Mouse (Mus musculus): ENCODE data around the gene Lrrc27. TPM values are rescaled to one million over a fixed set of nuclear protein-coding genes. Genes with fewer than 3 reads are reported as not detected.

The Lrrc27 gene
- polyA plus RNA-seq, 1 experiment: 27.2 TPM

GRCm38 (mm10) chr7:139221072-139221471, 8.3 kb downstream of the Lrrc27 start:
- no peak overlapping the region for H3K27ac ChIP-seq (replicated peaks; ENCODE audit: low read depth, low read length)
- H3K4me3 ChIP-seq (ENCODE audit: insufficient read depth, low read depth, low read length): no peak overlapping the region
- peaks cover 23% of the 10 kb centered on the region for H3K4me1 ChIP-seq (ENCODE audit: control insufficient read depth, insufficient read depth, insufficient read length, low read length)

DNA sequence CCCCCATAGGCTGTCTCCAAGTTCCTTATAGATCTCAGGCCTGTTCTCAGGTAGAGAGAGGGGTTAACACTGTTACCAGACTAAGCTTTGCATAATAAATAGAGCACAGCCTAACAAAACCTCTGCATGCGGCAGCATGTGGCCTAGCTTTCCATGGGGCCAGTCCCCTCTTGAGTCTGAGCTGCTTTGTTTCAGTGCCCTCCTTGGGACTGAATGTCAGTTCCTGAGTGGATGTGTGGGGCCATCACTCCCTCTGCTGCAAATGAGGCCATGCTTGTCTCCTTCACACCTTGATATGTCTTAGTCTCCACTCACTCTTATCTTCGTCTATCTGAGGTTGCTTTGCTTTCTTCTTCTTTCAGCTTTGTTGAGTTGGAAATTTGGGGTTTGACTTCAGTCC, 9.1 kb downstream of the Lrrc27 start:
- Histone ChIP-seq H3K4me1 (ENCODE audit: control insufficient read depth, insufficient read depth, insufficient read length, low read length) (peaks cover 20% of the 10 kb centered on the region), H3K4me3 (ENCODE audit: insufficient read depth, low read depth, low read length) (no peak overlapping the region), H3K27ac (replicated peaks; ENCODE audit: low read depth, low read length) (no peak overlapping the region)

GRCm38 (mm10) chr7:139222341-139222740, 9.6 kb downstream of the Lrrc27 start:
- no peak overlapping the region for H3K27ac ChIP-seq (replicated peaks; ENCODE audit: low read depth, low read length)
- peaks cover 19% of the 10 kb centered on the region for H3K4me1 ChIP-seq (ENCODE audit: control insufficient read depth, insufficient read depth, insufficient read length, low read length)
- no peak overlapping the region for H3K4me3 ChIP-seq (ENCODE audit: insufficient read depth, low read depth, low read length)

GRCm38 (mm10) chr7:139224070-139224469, 11.3 kb downstream of the Lrrc27 start:
- H3K4me3 ChIP-seq (ENCODE audit: insufficient read depth, low read depth, low read length): no peak overlapping the region
- peaks cover 10% of the 10 kb centered on the region for H3K4me1 ChIP-seq (ENCODE audit: control insufficient read depth, insufficient read depth, insufficient read length, low read length)
- no peak overlapping the region for H3K27ac ChIP-seq (replicated peaks; ENCODE audit: low read depth, low read length)

DNA sequence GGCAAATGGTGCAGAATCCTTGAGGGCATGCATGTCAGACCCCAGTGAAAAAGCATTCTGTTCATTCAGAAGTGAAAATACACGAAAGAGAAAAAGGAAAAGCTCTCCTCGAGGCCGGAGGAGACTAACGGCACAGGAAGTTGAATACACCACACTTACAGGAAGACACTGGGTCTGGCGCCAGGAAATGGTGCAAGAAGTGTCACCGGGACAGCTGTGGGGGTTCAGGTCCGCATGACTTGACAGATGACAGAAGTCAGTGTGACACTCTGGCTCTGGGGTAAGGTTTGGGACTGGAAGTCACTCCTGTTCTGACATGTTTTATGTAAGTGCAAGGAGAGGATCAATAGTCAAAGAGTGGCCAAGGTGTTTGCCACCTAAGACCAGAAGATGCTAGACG, 11.9 kb downstream of the Lrrc27 start:
- H3K4me1 ChIP-seq (ENCODE audit: control insufficient read depth, insufficient read depth, insufficient read length, low read length): peaks cover 6% of the 10 kb centered on the region; the same call in 1 of the 2 replicates
- no peak overlapping the region for H3K27ac ChIP-seq (replicated peaks; ENCODE audit: low read depth, low read length)
- no peak overlapping the region for H3K4me3 ChIP-seq (ENCODE audit: insufficient read depth, low read depth, low read length)

GRCm38 (mm10) chr7:139226416-139226815, 13.6 kb downstream of the Lrrc27 start:
- peaks cover 4% of the 10 kb centered on the region; the same call in 1 of the 2 replicates for H3K4me1 ChIP-seq (ENCODE audit: control insufficient read depth, insufficient read depth, insufficient read length, low read length)
- H3K4me3 ChIP-seq (ENCODE audit: insufficient read depth, low read depth, low read length): no peak overlapping the region
- no peak overlapping the region for H3K27ac ChIP-seq (replicated peaks; ENCODE audit: low read depth, low read length)

DNA sequence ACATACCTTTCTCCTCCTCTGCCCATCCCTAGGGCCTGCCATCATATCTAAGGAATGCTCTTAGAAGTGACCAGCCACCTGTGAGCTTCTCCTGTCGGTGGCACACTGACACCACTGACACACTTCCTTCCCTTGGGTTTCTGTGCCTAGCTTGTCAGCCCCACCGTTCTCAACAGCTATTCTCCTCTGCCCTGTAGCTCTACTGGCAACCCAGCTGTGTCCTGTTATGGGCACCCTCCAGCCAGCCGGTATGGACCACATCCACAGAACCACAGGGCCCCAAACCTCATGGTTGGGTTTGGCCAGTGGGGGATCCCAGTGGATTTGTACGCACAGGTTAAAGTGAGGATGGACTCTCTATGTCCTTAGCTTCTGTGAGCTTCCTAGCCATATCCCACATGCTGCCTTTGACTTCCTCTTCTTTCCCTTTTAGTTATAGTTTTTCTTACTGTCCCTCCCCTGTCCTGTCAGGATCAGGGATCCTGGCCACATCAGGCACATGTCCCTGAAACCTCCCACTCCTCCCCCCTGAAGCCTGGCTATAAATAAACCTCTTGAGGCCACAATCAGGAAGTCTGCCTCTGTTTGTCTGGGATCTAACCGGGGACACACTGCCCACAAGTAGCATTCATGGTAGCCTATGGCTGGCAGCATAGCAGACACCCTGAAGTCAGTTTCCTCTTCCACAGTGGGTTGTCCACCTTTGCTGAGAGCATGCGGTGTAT, 15.8 kb downstream of the Lrrc27 start:
- Histone ChIP-seq H3K4me3 (ENCODE audit: insufficient read depth, low read depth, low read length) (no peak overlapping the region), H3K27ac (replicated peaks; ENCODE audit: low read depth, low read length) (no peak overlapping the region), H3K4me1 (ENCODE audit: control insufficient read depth, insufficient read depth, insufficient read length, low read length) (peaks cover 4% of the 10 kb centered on the region; the same call in 1 of the 2 replicates)

DNA sequence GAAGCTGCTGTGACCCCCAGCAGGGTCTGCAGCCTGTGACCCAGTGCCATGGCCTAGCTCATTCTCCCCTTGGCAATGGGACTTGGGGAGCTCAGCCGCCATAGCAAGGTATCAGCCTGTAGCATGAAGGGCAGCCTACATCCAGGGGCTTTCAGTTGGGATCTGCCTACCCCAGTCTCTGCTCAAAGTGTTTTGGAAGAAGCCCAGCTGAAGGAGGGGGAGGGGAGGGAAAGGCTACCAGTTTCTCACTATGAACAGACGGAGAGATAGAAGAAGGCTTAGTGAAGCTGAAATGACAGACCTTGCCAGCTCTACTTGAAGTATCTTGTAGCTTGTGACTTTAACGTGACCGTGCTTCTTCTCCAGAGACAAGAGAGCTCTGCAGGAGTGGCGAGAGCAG, 17.0 kb downstream of the Lrrc27 start:
- Histone ChIP-seq H3K4me1 (ENCODE audit: control insufficient read depth, insufficient read depth, insufficient read length, low read length) (peaks cover 8% of the 10 kb centered on the region), H3K4me3 (ENCODE audit: insufficient read depth, low read depth, low read length) (no peak overlapping the region), H3K27ac (replicated peaks; ENCODE audit: low read depth, low read length) (no peak overlapping the region)

- Histone ChIP-seq H3K27ac (replicated peaks; ENCODE audit: low read depth, low read length) (no peak overlapping the region), H3K4me1 (ENCODE audit: control insufficient read depth, insufficient read depth, insufficient read length, low read length) (peaks cover 6% of the 10 kb centered on the region), H3K4me3 (ENCODE audit: insufficient read depth, low read depth, low read length) (no peak overlapping the region)
These were observed 17.5 kb downstream of the Lrrc27 start for GRCm38 (mm10) chr7:139230241-139230640.

DNA sequence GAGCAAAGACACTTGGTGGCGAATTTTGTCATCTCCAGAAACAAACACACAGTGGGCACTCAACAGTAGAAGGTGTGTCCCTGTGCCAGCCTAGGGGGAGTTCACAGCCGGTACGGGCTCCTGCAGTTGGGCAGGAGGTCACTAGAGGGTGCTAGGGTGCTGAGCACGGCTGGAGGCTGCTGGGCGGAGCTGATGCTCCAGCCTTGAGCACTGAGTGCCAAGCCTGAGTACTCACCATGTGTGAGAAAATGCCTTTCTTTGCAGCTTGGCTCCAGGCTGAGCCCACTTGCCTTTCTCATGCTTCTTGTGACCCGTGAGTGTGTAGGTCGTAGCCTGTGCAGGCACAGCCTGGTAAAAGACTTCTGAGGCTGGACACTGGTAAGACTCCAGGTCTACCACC, 20.9 kb downstream of the Lrrc27 start:
- Histone ChIP-seq H3K27ac (replicated peaks; ENCODE audit: low read depth, low read length) (no peak overlapping the region), H3K4me1 (ENCODE audit: control insufficient read depth, insufficient read depth, insufficient read length, low read length) (peaks cover 11% of the 10 kb centered on the region)

DNA sequence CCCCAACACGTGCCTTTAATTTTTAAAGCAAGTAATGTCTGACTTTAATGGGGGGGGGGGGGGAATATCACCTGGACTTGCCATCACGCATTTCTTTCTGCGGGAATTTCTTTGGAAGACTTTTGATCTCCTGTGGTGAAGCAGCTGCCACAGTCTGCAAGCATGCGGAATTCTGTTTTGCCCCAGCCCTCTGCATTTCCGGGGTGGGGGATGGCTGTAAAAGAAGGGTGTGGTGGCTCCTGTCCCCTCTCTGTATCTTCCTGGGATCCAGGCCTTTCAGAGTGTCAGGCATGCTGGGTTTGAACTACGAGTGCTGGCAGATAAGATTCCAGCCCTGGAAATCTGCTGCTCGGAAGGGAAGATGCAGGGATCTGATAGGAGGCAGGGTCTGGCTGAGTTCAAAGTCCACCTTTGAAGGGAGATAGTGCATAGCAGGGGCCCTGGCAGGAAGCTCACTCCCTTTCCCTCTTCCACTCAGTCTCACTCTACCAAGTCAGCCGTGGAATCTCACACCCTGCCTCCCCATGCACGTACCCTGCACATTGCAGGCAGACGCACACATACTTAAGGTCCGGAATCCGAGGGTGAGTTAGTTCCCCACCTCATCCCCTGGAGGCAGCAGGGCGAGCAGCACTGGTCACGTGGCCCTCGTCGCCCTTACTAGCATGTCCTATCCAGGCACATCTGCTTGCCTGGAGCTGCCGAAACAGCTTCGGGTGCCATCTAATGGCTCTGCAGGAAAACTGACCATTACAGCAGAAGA, 21.8 kb downstream of the Lrrc27 start:
- H3K4me1 ChIP-seq (ENCODE audit: control insufficient read depth, insufficient read depth, insufficient read length, low read length): peaks cover 11% of the 10 kb centered on the region
- peak overlapping the region; percentile 55; the same call in 1 of the 2 replicates for H3K27ac ChIP-seq (replicated peaks; ENCODE audit: low read depth, low read length)
- H3K4me3 ChIP-seq (ENCODE audit: insufficient read depth, low read depth, low read length): no peak overlapping the region

More for the DNA sequence above, 20.9 kb downstream of the Lrrc27 start:
- H3K4me3 ChIP-seq (ENCODE audit: insufficient read depth, low read depth, low read length): no peak overlapping the region

GRCm38 (mm10) chr7:139235651-139236358, 23.0 kb downstream of the Lrrc27 start:
- Histone ChIP-seq H3K27ac (replicated peaks; ENCODE audit: low read depth, low read length) (peak overlapping the region; percentile 67), H3K4me1 (ENCODE audit: control insufficient read depth, insufficient read depth, insufficient read length, low read length) (peaks cover 11% of the 10 kb centered on the region), H3K4me3 (ENCODE audit: insufficient read depth, low read depth, low read length) (no peak overlapping the region)

DNA sequence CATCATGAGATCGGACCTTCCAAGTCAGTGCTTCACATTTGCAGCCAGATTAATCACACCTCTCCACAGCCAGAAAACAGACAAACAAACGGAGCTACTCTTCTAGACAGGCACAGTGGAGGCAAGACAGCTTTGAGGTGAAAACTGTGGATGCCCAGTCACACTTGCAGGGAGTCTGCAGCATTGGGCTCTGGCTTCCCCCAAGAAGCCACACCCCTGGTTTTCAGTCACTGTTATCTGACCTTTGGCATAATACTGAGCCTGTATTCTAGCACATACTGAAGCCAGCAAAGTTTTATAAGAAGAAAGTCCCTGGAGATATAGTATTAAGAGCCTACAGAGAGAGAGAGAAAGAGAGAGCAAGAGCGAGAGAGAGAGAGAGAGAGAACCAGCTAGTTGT, 26.6 kb downstream of the Lrrc27 start:
- no peak overlapping the region for H3K4me3 ChIP-seq (ENCODE audit: insufficient read depth, low read depth, low read length)
- H3K27ac ChIP-seq (replicated peaks; ENCODE audit: low read depth, low read length): no peak overlapping the region
- H3K4me1 ChIP-seq (ENCODE audit: control insufficient read depth, insufficient read depth, insufficient read length, low read length): peaks cover 10% of the 10 kb centered on the region

- H3K4me3 ChIP-seq (ENCODE audit: insufficient read depth, low read depth, low read length): no peak overlapping the region
- H3K27ac ChIP-seq (replicated peaks; ENCODE audit: low read depth, low read length): no peak overlapping the region
- H3K4me1 ChIP-seq (ENCODE audit: control insufficient read depth, insufficient read depth, insufficient read length, low read length): peaks cover 19% of the 10 kb centered on the region
These were observed 33.3 kb downstream of the Lrrc27 start for GRCm38 (mm10) chr7:139246086-139246485.
